Mouse (Mus musculus) liver, adult 2 months (tissue): ENCODE measurements at regions not wholly inside any gene's neighbourhood (a gene's known extent, or its start where the extent isn't known, plus 50 kb on each side); places are given as distances from the start of the nearest gene placed in this dataset.

Experiments
- DNase-seq: peaks from one replicate; pipeline ENCODE4 v3.0.0-alpha.2; 2011; ENCODE audit warnings: low read depth, low spot score; ENCODE audit errors: extremely low read depth
- H3K27ac ChIP-seq: fragments of 200-500 bp; replicated peaks from 2 replicates; pipeline ENCODE4 v1.5.1; 2012; ENCODE audit warnings: low read depth, mild to moderate bottlenecking, control low read depth, inconsistent platforms, low read length; ENCODE audit not compliant: insufficient read depth
- H3K27me3 ChIP-seq: fragments of 200-500 bp; 2 replicates; pipeline ENCODE4 v1.6.1; 2012; ENCODE audit warnings: mild to moderate bottlenecking, moderate library complexity, low read length, inconsistent platforms; ENCODE audit not compliant: control insufficient read depth, insufficient read depth
- H3K36me3 ChIP-seq: fragments of 200-500 bp; 2 replicates; pipeline ENCODE4 v1.6.1; 2012; ENCODE audit warnings: low read length, inconsistent platforms; ENCODE audit not compliant: control insufficient read depth, insufficient read depth
- H3K4me1 ChIP-seq: fragments of 200-500 bp; 2 replicates; pipeline ENCODE4 v1.6.1; 2011; ENCODE audit warnings: low read length; ENCODE audit not compliant: control insufficient read depth, insufficient read depth
- H3K4me3 ChIP-seq: fragments of 200-500 bp; 2 replicates; pipeline ENCODE4 v1.5.1; 2011; ENCODE audit warnings: low read depth, mild to moderate bottlenecking, control low read depth, low read length, moderate library complexity; ENCODE audit not compliant: insufficient read depth
- H3K79me2 ChIP-seq: fragments of 200-500 bp; 2 replicates; pipeline ENCODE4 v1.6.1; 2012; ENCODE audit warnings: inconsistent platforms, mild to moderate bottlenecking, low read length, moderate library complexity; ENCODE audit not compliant: control insufficient read depth, insufficient read depth
- H3K9ac ChIP-seq: fragments of 200-500 bp; 2 replicates; pipeline ENCODE4 v1.6.1; 2012; ENCODE audit warnings: low read depth, mild to moderate bottlenecking, control low read depth, inconsistent platforms, low read length
- CTCF ChIP-seq: fragments of 200-500 bp; IDR thresholded peaks from 2 replicates; pipeline ENCODE4 v1.5.1; 2011; ENCODE audit warnings: low read depth, low read length, control low read depth
- POLR2A ChIP-seq: fragments of 200-500 bp; IDR thresholded peaks from 2 replicates; pipeline ENCODE4 v1.6.1; 2011; ENCODE audit warnings: low read length, control low read depth; ENCODE audit not compliant: insufficient read depth; ENCODE audit errors: extremely low read depth
- WGBS: fragments of 180-500 bp; shearing (Covaris S2); methylation state at CpG from one replicate; pipeline ENCODE4 v1.1.7; 2018; 5-methylcytosine and 5-hydroxymethylcytosine counted together

DNA sequence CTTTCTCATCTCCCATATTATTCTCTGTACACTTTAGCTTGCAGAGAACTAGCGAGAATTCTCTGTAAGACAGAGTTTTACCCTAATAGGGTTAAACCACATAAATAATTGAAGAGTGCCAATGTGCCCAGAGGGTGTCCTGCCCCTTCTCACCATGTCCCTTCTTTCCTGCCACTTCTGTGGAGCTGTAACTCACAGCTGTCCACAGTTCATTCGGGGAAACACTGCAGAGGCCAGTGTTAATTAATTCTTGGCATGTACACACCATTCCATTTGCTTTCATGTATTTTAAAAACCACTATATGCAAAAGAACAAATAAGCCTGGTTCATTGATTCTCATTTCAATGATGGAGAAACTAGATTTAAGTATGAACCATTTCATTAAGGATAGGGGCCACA, 787.8 kb downstream of the Ets1 start:
- no peaks in the 10 kb centered on the region for H3K4me1 ChIP-seq
- DNase-seq, result no peak
- TF ChIP-seq CTCF, result no peak
- no peak for TF ChIP-seq POLR2A
- no peak overlapping the region for H3K4me3 ChIP-seq
- no peak overlapping the region for H3K27ac ChIP-seq
- H3K9ac ChIP-seq, result no peak overlapping the region
- no peaks in the 10 kb centered on the region for H3K27me3 ChIP-seq
- WGBS, result 47% methylated on average over 2 of the region's 2 CpGs
- H3K79me2 ChIP-seq, result no peaks in the 10 kb centered on the region
- H3K36me3 ChIP-seq, result no peaks in the 10 kb centered on the region

DNA sequence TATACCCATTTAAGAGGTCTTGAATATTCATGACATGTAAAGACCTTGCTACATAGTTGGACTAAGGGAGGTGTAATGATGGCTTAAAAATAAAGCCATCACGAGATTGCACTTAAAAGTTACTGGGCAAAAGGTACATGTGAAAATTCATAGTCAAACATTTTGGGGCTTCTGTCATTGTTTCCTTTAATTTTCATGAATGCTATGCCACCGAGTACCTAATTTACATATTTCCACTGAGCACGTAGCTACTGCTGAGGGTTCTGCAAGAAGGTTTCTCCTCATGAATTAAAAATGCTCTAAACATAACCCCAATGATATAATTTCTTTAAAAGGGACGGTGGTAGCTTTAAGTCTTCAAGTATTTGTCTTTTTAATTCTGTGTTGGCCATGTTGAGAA, 800.4 kb downstream of the Ets1 start:
- TF ChIP-seq POLR2A (no peak), CTCF (no peak)
- H3K9ac ChIP-seq, result no peak overlapping the region
- H3K79me2 ChIP-seq, result no peaks in the 10 kb centered on the region
- H3K36me3 ChIP-seq, result no peaks in the 10 kb centered on the region
- H3K27ac ChIP-seq, result no peak overlapping the region
- 76% methylated on average over 4 of the region's 4 CpGs for WGBS
- no peaks in the 10 kb centered on the region for H3K27me3 ChIP-seq
- no peaks in the 10 kb centered on the region for H3K4me1 ChIP-seq
- H3K4me3 ChIP-seq, result no peak overlapping the region
- DNase-seq, result no peak

DNA sequence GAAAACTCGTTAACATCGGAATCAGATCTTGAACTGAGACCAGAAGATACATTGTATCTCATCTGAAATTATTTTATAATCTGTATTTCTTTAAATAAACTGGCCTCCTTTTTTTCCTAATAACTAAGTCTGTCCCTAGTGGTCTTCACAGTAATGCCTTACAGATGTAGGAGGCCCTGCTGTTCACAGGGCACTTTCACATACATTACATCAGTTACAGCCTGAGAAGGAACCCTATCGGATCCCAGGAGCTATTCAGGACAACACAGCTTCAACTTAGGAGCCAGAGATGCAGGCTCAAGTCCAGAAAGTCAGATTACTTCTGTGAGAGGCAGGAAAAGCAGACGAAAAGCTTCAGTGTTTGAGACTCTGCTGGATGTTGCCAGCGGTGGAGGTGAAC, 806.2 kb downstream of the Ets1 start:
- Histone ChIP-seq H3K36me3 (no peaks in the 10 kb centered on the region), H3K4me3 (no peak overlapping the region), H3K79me2 (no peaks in the 10 kb centered on the region), H3K9ac (no peak overlapping the region), H3K27ac (no peak overlapping the region), H3K4me1 (no peaks in the 10 kb centered on the region), H3K27me3 (no peaks in the 10 kb centered on the region)
- TF ChIP-seq CTCF (no peak), POLR2A (no peak)
- DNase-seq, result no peak
- 77% methylated on average over 5 of the region's 5 CpGs for WGBS

DNA sequence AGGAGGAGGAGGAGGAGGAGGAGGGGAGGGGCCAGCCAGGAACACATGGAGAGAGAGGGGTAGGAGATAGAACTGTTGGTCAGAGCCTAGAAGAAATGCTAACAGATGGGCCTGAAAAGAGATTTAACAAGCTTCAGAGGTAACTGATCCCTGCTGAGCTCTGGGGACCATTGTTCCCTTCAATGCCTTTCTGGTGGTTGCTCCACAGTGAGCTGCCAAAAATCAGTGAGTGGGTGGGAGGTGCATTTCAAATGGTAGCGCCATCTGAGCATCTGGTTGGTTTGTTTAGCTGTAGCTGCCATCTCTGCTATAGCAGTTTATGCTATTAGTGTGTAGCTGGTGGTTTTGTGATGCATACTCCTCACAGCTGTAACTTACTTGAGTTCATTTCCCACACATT, 809.9 kb downstream of the Ets1 start:
- no peak overlapping the region for H3K9ac ChIP-seq
- WGBS, result 79% methylated on average over 1 of the region's 1 CpGs
- no peak overlapping the region for H3K4me3 ChIP-seq
- H3K4me1 ChIP-seq, result no peaks in the 10 kb centered on the region
- no peak for DNase-seq
- no peaks in the 10 kb centered on the region for H3K36me3 ChIP-seq
- H3K79me2 ChIP-seq, result no peaks in the 10 kb centered on the region
- no peak overlapping the region for H3K27ac ChIP-seq
- TF ChIP-seq POLR2A (no peak), CTCF (no peak)
- H3K27me3 ChIP-seq, result no peaks in the 10 kb centered on the region

DNA sequence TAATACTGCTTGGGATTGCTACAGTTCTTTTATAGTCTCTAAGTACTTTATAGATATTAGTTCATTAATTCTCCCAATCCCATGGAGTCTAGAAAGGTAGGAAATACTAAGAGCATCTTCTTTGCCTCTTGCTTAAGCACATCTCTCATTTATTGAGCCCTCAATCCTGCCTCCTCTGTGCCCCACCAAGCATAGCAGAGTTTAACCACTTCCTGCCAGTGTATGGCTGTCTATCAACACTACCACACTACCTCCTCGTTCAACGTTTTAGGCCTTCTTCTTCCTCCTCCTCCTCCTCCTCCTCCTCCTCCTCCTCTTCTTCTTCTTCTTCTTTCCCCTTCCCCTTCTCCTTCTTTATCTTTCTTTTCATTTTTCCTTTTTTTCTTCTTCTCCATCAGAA, 839.1 kb downstream of the Ets1 start:
- H3K4me3 ChIP-seq, result no peak overlapping the region
- H3K36me3 ChIP-seq, result no peaks in the 10 kb centered on the region
- WGBS, result 71% methylated on average over 2 of the region's 2 CpGs
- H3K79me2 ChIP-seq, result no peaks in the 10 kb centered on the region
- H3K27me3 ChIP-seq, result no peaks in the 10 kb centered on the region
- TF ChIP-seq POLR2A (no peak), CTCF (no peak)
- no peaks in the 10 kb centered on the region for H3K4me1 ChIP-seq
- DNase-seq, result no peak
- H3K27ac ChIP-seq, result no peak overlapping the region
- H3K9ac ChIP-seq, result no peak overlapping the region

DNA sequence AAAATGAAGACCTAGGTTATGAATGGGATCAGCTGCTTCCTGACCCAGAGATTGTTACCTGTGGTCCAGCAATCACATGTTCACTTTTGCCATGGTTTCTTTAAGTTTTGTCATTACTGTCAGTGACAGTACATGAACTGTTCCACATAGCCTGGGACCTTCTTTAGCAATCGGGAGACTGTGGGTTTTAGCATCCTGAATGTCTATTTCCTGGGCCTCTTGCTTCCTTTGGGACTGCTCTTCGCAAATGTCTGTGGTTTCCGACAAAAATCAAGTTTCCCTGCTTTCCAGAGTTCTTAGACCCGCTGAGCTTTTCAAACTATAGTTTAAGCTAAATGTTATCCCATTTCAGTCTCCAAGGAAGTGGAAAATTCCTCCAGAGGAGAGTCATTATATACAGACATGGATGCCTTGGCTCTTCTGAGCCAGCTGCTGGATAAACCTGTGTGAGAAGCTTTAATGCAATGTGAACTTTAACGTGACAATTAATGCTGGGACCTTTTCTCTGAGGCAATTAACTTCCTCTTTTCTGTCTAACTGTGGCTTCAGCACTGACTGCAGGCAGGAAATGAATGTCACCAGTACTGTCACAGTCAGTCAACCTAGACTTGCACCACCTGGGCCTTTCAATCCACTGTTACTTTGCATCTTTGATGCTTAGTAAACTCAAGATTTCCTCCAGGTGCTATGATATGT, 847.0 kb downstream of the Ets1 start:
- no peak for DNase-seq
- WGBS, result 63% methylated on average over 5 of the region's 5 CpGs
- no peaks in the 10 kb centered on the region for H3K79me2 ChIP-seq
- no peaks in the 10 kb centered on the region for H3K4me1 ChIP-seq
- H3K4me3 ChIP-seq, result no peak overlapping the region
- H3K27me3 ChIP-seq, result no peaks in the 10 kb centered on the region
- H3K36me3 ChIP-seq, result no peaks in the 10 kb centered on the region
- TF ChIP-seq CTCF, result no peak
- TF ChIP-seq POLR2A, result no peak
- no peak overlapping the region for H3K27ac ChIP-seq
- no peak overlapping the region for H3K9ac ChIP-seq
